Mouse (Mus musculus) bone marrow macrophage, adult 2 months (primary cell): ENCODE results near the gene Ciita.

Source experiments
- CTCF ChIP-seq: IDR thresholded peaks from 2 replicates; pipeline ENCODE4 v1.5.1; 2012; ENCODE audit warnings: low read depth, mild to moderate bottlenecking, low read length, moderate library complexity
- POLR2A ChIP-seq: IDR thresholded peaks from 2 replicates; pipeline ENCODE4 v1.6.1; 2012; ENCODE audit warnings: mild to moderate bottlenecking, low read depth, low read length, borderline replicate concordance

DNA sequence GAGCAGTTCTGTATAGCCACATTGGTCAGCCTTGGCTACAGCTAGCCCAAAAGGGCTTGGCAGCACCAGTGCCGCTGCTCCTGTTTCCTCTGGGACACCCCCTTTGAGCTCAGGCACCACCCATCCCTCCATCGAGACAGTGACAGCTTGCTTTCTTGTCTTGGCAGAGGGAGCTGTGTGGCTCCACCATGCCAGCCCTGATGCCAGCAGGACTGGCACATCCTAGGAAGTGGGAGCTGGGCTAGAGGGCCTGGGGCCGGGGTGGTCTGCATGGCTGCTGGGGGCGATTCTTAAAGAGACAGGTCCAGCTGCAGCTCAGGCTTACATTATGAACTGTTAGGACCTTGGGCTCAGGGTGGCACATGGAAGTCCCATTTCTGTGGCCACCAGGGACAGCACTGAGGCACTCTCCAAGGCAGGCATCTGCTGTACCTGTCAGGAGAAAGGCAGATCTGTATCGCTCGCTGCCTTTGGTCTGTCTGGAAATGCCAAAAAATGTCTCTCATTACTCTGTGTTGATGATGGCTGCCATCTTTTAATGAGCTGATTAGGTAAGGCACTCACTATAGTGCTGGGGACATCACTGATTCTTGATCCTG is 47.3 kb downstream of the Ciita start:
- TF ChIP-seq CTCF: no peak
- TF ChIP-seq POLR2A: no peak
